Comparison of ENCODE assay signal across 10 mouse cellular contexts in genomic region chr11:68213896-68214295, GRCm38 (mm10).
A peak's percentile ranks its signal among the peaks of the same experiment; 100 is the strongest.
DNase-seq lines count a peak whose midpoint lies in the region.
"Had no signal": no experiment of that assay in that cellular context is flagged by ENCODE, and none has a peak within 500 bp of the region (broad histone marks: within the 10 kb centered on the region; RNA-seq: fewer than 3 reads in every experiment).

No protein-coding gene starts in this region.

- peak; percentile 44 for DNase-seq in gastrocnemius, adult 18-20 months (ENCODE audit: low spot score)
- DNase-seq in gastrocnemius, postnatal 10 days: no peak
- peak; percentile 48 to 74 for DNase-seq in kidney, postnatal 25 days
- no peak for DNase-seq in kidney, postnatal 4 days
- DNase-seq in 3134 (ENCODE audit: extremely low read depth, insufficient read length, low spot score): peak; percentile 55
- DNase-seq in brain, adult 2 months (ENCODE audit: low read depth, low spot score): peak; percentile 53
- no peak for DNase-seq in left cerebral cortex, postnatal 14 days (ENCODE audit: low spot score in 2 of 2)
- no peak for DNase-seq in adrenal gland, postnatal 36 days
- DNase-seq: cerebellum, adult 8-10 months; heart, postnatal 14 days had no signal

- intact Hi-C loops in left cerebral cortex, postnatal 14 days (cut with DNase I): loop anchor here (5.0 kb wide), 1 partner anchor 193 kb away; no protein-coding TSS in a partner anchor

Comparison
In these comparisons a context has a peak if more than half of its experiments do, and no peak if none do; other contexts are left out.
1. DNase-seq: peak in gastrocnemius, adult 18-20 months (single experiment), kidney, postnatal 25 days (2 of 2), 3134 (single experiment) and brain, adult 2 months (single experiment); none in gastrocnemius, postnatal 10 days (single experiment), kidney, postnatal 4 days (0 of 2), left cerebral cortex, postnatal 14 days (0 of 2) and adrenal gland, postnatal 36 days (0 of 2).